Mouse (Mus musculus) CH12F3 (cell line): ENCODE data around the gene Iqgap2.

Source experiments
- in situ Hi-C: fragments of 300-500 bp; cut with MboI; formaldehyde crosslinking; loops from 2 replicates; pipeline ENCODE4 v1.14.3; 2020; ENCODE audit warnings: low sequenced_read_pairs

Gene Iqgap2

GRCm38 (mm10) chr13:95887375-95887774, 4.3 kb downstream of the Iqgap2 start:
- in situ Hi-C loops, result no loop called here

- in situ Hi-C loops, result no loop called here
Measured at GRCm38 (mm10) chr13:95884455-95884854, 7.3 kb downstream of the Iqgap2 start.

- in situ Hi-C loops, result no loop called here
Measured at GRCm38 (mm10) chr13:95882001-95882400, 9.7 kb downstream of the Iqgap2 start.

GRCm38 (mm10) chr13:95881427-95881826, 10.3 kb downstream of the Iqgap2 start:
- in situ Hi-C loops, result no loop called here

GRCm38 (mm10) chr13:95880633-95881032, 11.1 kb downstream of the Iqgap2 start:
- in situ Hi-C loops, result no loop called here

- in situ Hi-C loops, result no loop called here
Measured at GRCm38 (mm10) chr13:95871993-95872392, 19.7 kb downstream of the Iqgap2 start.

- in situ Hi-C loops, result no loop called here
Measured at GRCm38 (mm10) chr13:95870626-95871025, 21.1 kb downstream of the Iqgap2 start.

GRCm38 (mm10) chr13:95868896-95869540, 22.7 kb downstream of the Iqgap2 start:
- in situ Hi-C loops, result no loop called here

- in situ Hi-C loops, result no loop called here
Measured at GRCm38 (mm10) chr13:95862201-95862600, 29.5 kb downstream of the Iqgap2 start.

- in situ Hi-C loops, result no loop called here
Measured at GRCm38 (mm10) chr13:95859271-95859670, 32.5 kb downstream of the Iqgap2 start.

GRCm38 (mm10) chr13:95858866-95859265, 32.9 kb downstream of the Iqgap2 start:
- in situ Hi-C loops, result no loop called here

- in situ Hi-C loops, result no loop called here
Measured at GRCm38 (mm10) chr13:95855537-95855936, 36.2 kb downstream of the Iqgap2 start.

- in situ Hi-C loops, result no loop called here
Measured at GRCm38 (mm10) chr13:95851611-95852010, 40.1 kb downstream of the Iqgap2 start.

GRCm38 (mm10) chr13:95850451-95850850, 41.3 kb downstream of the Iqgap2 start:
- in situ Hi-C loops, result no loop called here

GRCm38 (mm10) chr13:95849501-95850007, 42.2 kb downstream of the Iqgap2 start:
- in situ Hi-C loops, result no loop called here

GRCm38 (mm10) chr13:95846364-95846763, 45.4 kb downstream of the Iqgap2 start:
- in situ Hi-C loops, result no loop called here

GRCm38 (mm10) chr13:95844950-95845349, 46.8 kb downstream of the Iqgap2 start:
- in situ Hi-C loops, result no loop called here

GRCm38 (mm10) chr13:95843411-95844026, 48.2 kb downstream of the Iqgap2 start:
- in situ Hi-C loops, result no loop called here

- in situ Hi-C loops, result no loop called here
Measured at GRCm38 (mm10) chr13:95842803-95843202, 48.9 kb downstream of the Iqgap2 start.

- in situ Hi-C loops, result no loop called here
Measured at GRCm38 (mm10) chr13:95841946-95842345, 49.8 kb downstream of the Iqgap2 start.

- in situ Hi-C loops, result no loop called here
Measured at GRCm38 (mm10) chr13:95836944-95837343, 54.8 kb downstream of the Iqgap2 start.

- in situ Hi-C loops, result no loop called here
Measured at GRCm38 (mm10) chr13:95833473-95833872, 58.2 kb downstream of the Iqgap2 start.
